Mouse (Mus musculus) heart, postnatal 0 days (tissue): ENCODE measurements at regions not wholly inside any gene's neighbourhood (a gene's known extent, or its start where the extent isn't known, plus 50 kb on each side); places are given as distances from the start of the nearest gene placed in this dataset.
A peak's percentile ranks its signal among the peaks of the same experiment; 100 is the strongest.

ENCODE experiments used
- ATAC-seq: fragments of 200-750 bp; cut with Nextera tagmentation; 2 replicates; pipeline ENCODE4 v1.8.0; 2017; ENCODE audit warnings: low read depth, moderate number of reproducible peaks, moderate library complexity; ENCODE audit not compliant: insufficient read depth
- DNase-seq: peaks from one replicate; pipeline ENCODE4 v3.0.0-alpha.2; 2016; ENCODE audit warnings: low spot score
- H3K27ac ChIP-seq: fragments of 300-500 bp; sonication (generic); 2 replicates; pipeline ENCODE4 v1.5.1; 2014; ENCODE audit warnings: low read depth, mild to moderate bottlenecking
- H3K27me3 ChIP-seq: fragments of 300-500 bp; sonication (generic); 2 replicates; pipeline ENCODE4 v1.6.1; 2014; ENCODE audit warnings: low read length, mixed read lengths; ENCODE audit not compliant: control insufficient read depth, insufficient read depth
- H3K36me3 ChIP-seq: fragments of 300-500 bp; sonication (generic); replicated peaks from 2 replicates; pipeline ENCODE4 v1.6.1; 2014; ENCODE audit warnings: low read length, mixed read lengths; ENCODE audit not compliant: control insufficient read depth, insufficient read depth
- H3K4me1 ChIP-seq: fragments of 300-500 bp; sonication (generic); 2 replicates; pipeline ENCODE4 v1.6.1; 2014; ENCODE audit warnings: antibody characterized with exemption; ENCODE audit not compliant: control insufficient read depth, insufficient read depth
- H3K4me2 ChIP-seq: fragments of 300-500 bp; sonication (generic); 2 replicates; pipeline ENCODE4 v1.6.1; 2014; ENCODE audit warnings: low read depth, mild to moderate bottlenecking, low read length, moderate library complexity
- H3K4me3 ChIP-seq: fragments of 300-500 bp; sonication (generic); 2 replicates; pipeline ENCODE4 v1.5.1; 2014; ENCODE audit warnings: low read depth, low read length
- H3K9ac ChIP-seq: fragments of 300-500 bp; sonication (generic); replicated peaks from 2 replicates; pipeline ENCODE4 v1.6.1; 2014; ENCODE audit warnings: low read depth, low read length, mixed read lengths
- H3K9me3 ChIP-seq: fragments of 300-500 bp; sonication (generic); replicated peaks from 2 replicates; pipeline ENCODE4 v1.6.1; 2016; ENCODE audit warnings: low read length; ENCODE audit not compliant: control insufficient read depth
- CTCF ChIP-seq: IDR thresholded peaks from 2 replicates; pipeline ENCODE4 v1.5.1; 2016; ENCODE audit warnings: antibody characterized with exemption, control low read depth, low read depth
- EP300 ChIP-seq: IDR thresholded peaks from 2 replicates; pipeline ENCODE4 v1.6.1; 2016; ENCODE audit warnings: antibody characterized with exemption, low read depth
- WGBS: fragments of 180-500 bp; shearing (Covaris S2); extraction: QIAGEN DNeasy Blood & Tissue Kit; methylation state at CpG from one replicate; pipeline ENCODE4 v1.1.7; 2014; 5-methylcytosine and 5-hydroxymethylcytosine counted together

- Histone ChIP-seq H3K9ac (no peak overlapping the region), H3K36me3 (no peaks in the 10 kb centered on the region), H3K4me2 (no peak overlapping the region), H3K27ac (peak overlapping the region; percentile 54), H3K4me3 (no peak overlapping the region), H3K9me3 (no peaks in the 10 kb centered on the region), H3K27me3 (no peaks in the 10 kb centered on the region), H3K4me1 (peaks cover 28% of the 10 kb centered on the region)
- 34% methylated on average over 9 of the region's 9 CpGs for WGBS
- TF ChIP-seq CTCF (no peak), EP300 (no peak)
- ATAC-seq: no peak
- DNase-seq: no peak
Measured at GRCm38 (mm10) chr13:111936081-111936857, 127.5 kb upstream of the Map3k1 start.

DNA sequence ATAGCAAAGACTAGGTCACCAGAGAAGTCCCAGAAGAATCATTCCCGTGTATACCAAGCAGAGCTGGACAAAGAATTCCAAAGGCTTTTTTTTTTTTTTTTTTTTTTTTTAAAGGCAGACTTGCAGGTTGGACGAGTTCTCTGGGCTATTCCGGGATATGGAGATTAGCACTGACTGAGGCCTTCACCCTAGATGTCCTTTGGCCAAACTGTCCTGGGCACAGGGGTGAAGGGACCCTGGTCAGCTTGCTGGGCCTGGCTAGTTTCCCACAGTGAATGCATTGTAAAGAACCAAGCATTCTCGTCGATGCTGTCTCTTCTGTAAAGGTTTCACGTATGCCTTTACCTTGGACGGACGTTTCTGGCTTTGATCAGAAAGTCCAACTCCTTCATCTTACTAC is 128.2 kb upstream of the Map3k1 start:
- TF ChIP-seq CTCF: no peak
- TF ChIP-seq EP300: no peak
- DNase-seq: no peak
- WGBS: 52% methylated on average over 8 of the region's 8 CpGs

GRCm38 (mm10) chr13:111938896-111939422 is 130.2 kb upstream of the Map3k1 start:
- Histone ChIP-seq H3K36me3 (no peaks in the 10 kb centered on the region), H3K27me3 (no peaks in the 10 kb centered on the region), H3K27ac (no peak overlapping the region), H3K4me1 (peaks cover 28% of the 10 kb centered on the region), H3K9me3 (no peaks in the 10 kb centered on the region), H3K4me2 (no peak overlapping the region), H3K4me3 (no peak overlapping the region), H3K9ac (no peak overlapping the region)
- ATAC-seq (no peak), DNase-seq (no peak)
- WGBS: 36% methylated on average over 8 of the region's 8 CpGs
- no peak for TF ChIP-seq EP300
- TF ChIP-seq CTCF: no peak

More for the DNA sequence above, 128.2 kb upstream of the Map3k1 start:
- peaks cover 28% of the 10 kb centered on the region for H3K4me1 ChIP-seq
- no peaks in the 10 kb centered on the region for H3K36me3 ChIP-seq
- no peak overlapping the region for H3K4me2 ChIP-seq
- H3K27me3 ChIP-seq: no peaks in the 10 kb centered on the region
- no peak overlapping the region for H3K27ac ChIP-seq
- H3K9ac ChIP-seq: no peak overlapping the region
- H3K9me3 ChIP-seq: no peaks in the 10 kb centered on the region
- no peak overlapping the region for H3K4me3 ChIP-seq
- peak; percentile 68 for ATAC-seq

DNA sequence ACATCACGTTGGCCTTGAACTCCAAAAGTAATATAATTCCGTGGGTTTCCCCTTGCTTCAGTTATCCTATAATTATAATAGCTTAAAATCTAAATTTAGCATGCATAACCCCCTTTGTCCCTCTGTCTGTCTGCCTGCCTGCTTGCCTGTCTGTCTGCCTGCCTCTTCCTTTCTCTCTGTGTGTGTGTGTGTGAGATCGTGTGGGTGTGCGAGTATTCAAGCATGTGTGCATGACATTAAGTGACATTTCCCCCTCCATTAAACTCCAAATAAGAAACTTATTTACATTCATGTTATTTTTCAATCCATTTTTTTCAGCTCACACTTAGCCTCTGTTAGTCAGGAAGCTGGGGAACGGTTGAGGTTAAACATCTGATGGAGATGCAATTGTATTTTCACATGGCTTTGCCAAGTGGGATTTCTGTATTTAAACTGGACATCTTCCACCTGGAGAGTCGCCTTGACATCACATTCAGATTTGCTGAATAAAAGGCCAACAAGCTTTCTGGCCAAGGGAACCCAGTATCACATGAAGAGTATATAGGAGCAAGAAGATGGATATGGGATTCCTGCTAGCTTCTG is 130.8 kb upstream of the Map3k1 start:
- WGBS: 50% methylated on average over 6 of the region's 6 CpGs
- Histone ChIP-seq H3K4me3 (no peak overlapping the region), H3K4me1 (peaks cover 28% of the 10 kb centered on the region), H3K36me3 (no peaks in the 10 kb centered on the region), H3K27ac (no peak overlapping the region), H3K27me3 (no peaks in the 10 kb centered on the region), H3K4me2 (no peak overlapping the region), H3K9me3 (no peaks in the 10 kb centered on the region), H3K9ac (no peak overlapping the region)
- ATAC-seq: no peak
- TF ChIP-seq EP300: no peak
- TF ChIP-seq CTCF: no peak
- DNase-seq: no peak

DNA sequence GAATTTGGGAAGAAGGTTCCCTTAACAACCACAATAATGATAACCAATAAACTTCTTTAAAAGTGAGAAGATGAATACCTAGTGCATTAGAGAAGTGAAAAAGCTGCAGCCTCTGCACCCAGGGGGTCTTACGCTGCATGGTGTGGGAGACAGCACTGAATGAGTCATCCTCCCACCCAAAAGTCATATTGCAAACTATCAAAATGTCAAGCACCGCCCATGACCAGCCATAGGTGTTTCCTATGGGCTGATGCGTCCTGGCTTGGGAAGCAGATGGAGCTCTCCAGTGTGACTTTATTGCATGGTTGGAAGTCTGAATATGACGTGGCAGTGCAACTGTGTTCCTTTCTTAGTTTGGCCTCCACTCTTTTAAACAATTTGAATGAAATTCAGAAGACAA is 131.5 kb upstream of the Map3k1 start:
- Histone ChIP-seq H3K27me3 (no peaks in the 10 kb centered on the region), H3K27ac (no peak overlapping the region), H3K4me2 (no peak overlapping the region), H3K4me3 (no peak overlapping the region), H3K4me1 (peaks cover 28% of the 10 kb centered on the region), H3K9me3 (no peaks in the 10 kb centered on the region), H3K36me3 (no peaks in the 10 kb centered on the region), H3K9ac (no peak overlapping the region)
- ATAC-seq (no peak), DNase-seq (no peak)
- 86% methylated on average over 4 of the region's 4 CpGs for WGBS
- TF ChIP-seq CTCF (no peak), EP300 (no peak)
